Mouse (Mus musculus): ENCODE data around the gene Use1.

The Use1 gene

DNA sequence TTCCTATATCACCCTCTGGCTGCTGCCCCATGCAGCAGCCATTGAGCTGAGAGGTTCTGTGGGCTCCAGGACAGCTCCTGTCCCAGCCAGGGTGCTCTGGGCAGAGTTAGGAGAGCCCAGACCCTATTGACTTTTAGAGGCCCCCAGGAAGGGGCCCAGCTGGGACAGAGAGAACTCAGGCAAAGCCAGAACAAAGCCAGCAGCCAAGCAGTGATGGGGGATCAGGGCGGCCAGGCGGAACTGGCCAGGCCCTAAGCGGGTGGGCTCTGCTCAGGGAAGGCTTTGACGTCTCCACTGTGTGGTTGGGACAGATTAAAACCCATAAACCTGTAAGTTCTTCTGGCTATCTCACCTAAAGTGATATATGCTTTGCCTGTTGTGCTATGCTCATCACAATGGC is 12.4 kb downstream of the Use1 start:
- DNase-seq (ENCODE audit: low spot score), result no peak

GRCm38 (mm10) chr8:71379512-71380075 is 12.9 kb downstream of the Use1 start:
- no peak for DNase-seq (ENCODE audit: low spot score)

- no peak for DNase-seq (ENCODE audit: low spot score)
These were observed 13.8 kb downstream of the Use1 start for GRCm38 (mm10) chr8:71380178-71381171.

- peak; percentile 81 for DNase-seq (ENCODE audit: low spot score)
These were observed 14.8 kb downstream of the Use1 start, which contains the start of gene Nr2f6 for GRCm38 (mm10) chr8:71381421-71381970. Gene Nr2f6, minus strand, starts transcription at chr8:71381960.

DNA sequence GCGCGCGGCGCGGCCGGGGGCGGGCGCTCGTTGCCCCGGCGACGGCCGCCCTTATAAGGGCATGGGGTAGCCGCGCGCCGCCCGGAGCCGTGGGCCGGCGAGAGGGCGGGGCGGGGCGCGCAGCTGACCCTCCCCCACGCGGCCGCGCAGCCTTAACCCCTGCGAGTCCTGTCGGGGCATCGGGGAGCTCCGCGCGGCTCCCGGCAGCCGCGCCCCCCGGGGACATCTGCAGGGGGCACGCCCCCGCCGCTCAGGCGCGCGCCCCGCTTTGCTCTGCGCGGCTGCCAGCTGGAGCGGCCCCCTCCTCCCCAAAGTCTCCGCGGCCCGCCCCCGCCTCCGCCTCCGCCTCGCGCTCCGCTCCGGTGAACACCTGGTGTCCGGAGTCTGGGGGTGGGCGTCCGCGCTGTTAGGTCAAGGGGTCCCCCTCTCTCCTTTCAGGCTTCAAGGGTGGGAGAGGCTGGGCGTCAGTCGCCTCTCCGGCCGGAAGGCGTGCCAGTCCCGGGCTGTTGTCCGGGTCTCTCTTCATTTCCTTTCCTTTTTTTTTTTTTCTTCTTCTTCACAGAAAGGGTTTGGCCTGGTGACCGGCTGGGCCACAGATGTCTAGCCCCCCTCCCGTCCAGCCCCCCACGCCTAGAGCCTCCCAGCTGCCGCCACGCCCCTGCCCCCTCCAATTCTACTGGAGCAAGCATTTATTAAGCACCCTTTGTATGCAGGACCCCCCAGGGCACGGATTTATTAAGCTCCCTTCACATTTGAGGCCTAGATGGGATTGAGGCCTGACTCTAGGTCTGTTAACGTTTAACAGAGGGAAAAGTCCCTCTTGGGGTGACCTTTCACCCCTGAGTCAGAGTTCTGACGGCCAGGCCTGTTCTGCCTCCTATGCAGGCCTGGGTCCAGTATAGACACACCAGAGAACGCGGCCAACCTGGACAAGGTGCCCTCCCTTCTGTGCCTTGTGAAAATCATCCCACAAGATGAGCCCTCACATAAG is 15.6 kb downstream of the Use1 start:
- DNase-seq (ENCODE audit: low spot score), result peak; percentile 88

DNA sequence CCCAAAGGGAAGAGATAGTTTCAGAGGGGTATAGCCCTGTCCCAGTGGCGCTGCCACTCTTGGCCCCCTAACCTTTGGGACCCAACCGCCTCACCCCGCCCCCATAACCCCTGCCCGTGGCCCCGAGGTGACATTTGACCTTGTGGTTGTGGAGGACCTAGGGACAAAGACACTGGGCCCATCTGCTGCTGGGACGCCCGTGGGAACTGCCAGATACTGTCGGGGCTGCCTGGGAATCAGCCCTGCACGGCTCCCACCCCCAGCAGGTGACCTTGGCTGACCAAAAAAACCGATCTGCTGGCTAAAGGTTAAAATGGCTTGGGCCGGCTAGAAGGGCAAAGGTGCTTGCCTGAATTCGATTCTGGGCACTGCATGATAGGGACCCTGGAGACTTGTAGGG is 16.7 kb downstream of the Use1 start:
- no peak for DNase-seq (ENCODE audit: low spot score)

GRCm38 (mm10) chr8:71383860-71384259 is 17.2 kb downstream of the Use1 start:
- no peak for DNase-seq (ENCODE audit: low spot score)

- no peak for DNase-seq (ENCODE audit: low spot score)
These were observed 18.7 kb downstream of the Use1 start for GRCm38 (mm10) chr8:71385212-71385835.

GRCm38 (mm10) chr8:71388267-71388666 is 21.6 kb downstream of the Use1 start:
- DNase-seq (ENCODE audit: low spot score), result no peak

DNA sequence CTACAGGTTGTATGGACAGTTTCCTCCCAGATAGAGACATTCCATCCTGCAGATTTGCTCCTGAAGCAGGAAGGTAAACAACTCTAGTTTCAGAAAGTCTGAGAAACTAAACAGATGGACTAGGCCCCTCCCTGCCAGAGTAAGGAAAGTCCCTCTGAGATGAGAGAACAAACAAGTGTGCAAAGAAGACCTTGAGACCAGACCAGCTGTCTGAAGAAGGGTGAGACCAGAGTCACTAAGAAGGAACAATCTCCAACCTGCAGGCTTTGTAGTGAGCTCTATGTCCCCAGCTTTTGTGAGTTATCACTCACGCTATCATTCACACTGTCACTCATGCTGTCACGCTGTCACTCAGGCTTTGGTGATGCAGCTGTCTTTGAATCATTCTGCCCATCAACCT is 25.0 kb downstream of the Use1 start:
- no peak for DNase-seq (ENCODE audit: low spot score)

DNA sequence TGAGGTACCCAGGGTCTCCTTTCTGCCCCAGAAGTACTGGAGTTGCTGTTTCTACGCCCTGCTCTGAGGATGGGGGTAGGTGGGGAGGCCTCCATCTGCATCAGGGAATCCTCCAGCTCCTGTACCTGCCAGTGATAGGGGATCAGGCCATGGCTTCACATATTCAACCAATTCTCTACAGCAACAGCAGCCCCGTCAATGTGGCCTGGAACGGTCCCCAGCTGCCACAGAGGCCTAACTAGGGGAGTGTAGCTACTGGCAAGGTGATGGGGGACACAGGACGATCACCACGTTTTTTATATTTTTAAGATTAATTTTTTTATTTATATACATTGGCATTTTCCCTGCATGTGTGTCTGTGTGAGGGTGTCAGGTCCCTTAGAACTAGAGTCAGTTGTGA is 25.7 kb downstream of the Use1 start:
- DNase-seq (ENCODE audit: low spot score), result no peak

DNA sequence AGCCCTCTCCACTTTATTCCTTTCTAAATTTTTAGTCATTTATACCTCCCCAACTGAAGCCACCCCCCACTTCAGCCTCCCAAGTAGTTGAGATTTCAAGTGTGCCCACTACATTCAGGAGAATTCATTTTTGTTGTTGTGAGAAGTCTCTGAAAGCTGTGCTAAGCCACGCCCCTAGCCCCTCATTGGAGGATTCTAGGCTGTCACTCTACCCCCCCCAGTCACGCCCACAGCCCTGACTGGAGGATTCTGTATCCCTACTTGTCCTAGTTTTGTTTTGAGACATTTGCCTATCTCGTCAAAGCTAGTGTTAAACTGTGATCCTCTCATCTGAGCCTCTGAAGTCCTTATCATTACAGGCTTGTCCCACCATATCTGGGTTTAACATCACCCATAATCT is 26.2 kb downstream of the Use1 start:
- DNase-seq (ENCODE audit: low spot score), result no peak

DNA sequence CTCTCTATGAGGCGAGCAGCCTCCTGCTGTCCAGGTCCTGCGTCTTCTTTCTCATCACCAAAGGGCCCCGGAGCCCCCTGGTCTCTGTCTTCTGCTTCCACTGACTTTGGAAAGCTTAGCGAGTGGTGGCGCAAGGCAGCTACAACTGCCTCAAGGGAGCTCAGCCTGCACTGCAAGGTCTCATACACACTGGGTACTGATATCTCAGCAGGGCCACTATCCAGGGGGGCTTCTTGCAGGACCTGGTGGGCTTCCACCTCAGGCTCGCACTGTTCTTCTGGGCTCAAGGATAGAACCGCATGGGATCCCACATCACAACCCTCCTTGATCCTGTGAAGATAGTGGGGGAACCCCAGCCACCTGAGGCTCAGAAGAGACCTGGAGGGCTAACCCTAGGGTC is 27.8 kb downstream of the Use1 start:
- DNase-seq (ENCODE audit: low spot score), result no peak

- no peak for DNase-seq (ENCODE audit: low spot score)
These were observed 28.4 kb downstream of the Use1 start for GRCm38 (mm10) chr8:71395071-71395470.

- DNase-seq (ENCODE audit: low spot score), result no peak
These were observed 29.0 kb downstream of the Use1 start, which contains the start of gene Ushbp1 for GRCm38 (mm10) chr8:71395629-71396028. Gene Ushbp1, minus strand, starts transcription at chr8:71395802.

- peak; percentile 78 for DNase-seq (ENCODE audit: low spot score)
These were observed 30.1 kb downstream of the Use1 start, which contains the start of gene Babam1 for GRCm38 (mm10) chr8:71396639-71397305. Gene Babam1, plus strand, starts transcription at chr8:71396861.

DNA sequence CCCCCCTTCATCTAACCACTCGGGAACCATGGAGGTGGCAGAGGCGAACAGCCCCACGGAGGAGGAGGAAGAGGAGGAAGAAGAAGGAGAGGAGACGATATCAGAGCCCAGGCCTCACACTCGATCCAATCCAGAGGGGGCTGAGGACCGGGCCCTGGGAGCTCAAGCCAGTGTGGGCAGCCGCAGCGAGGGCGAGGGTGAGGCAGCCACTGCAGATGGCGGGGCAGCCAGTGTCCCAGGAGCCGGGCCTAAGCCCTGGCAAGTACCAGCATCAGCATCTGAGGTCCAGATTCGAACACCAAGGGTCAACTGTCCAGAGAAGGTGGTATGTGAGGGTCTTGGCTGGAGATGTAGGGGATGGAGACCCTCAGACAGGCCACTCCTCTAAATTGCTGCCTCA is 31.1 kb downstream of the Use1 start:
- DNase-seq (ENCODE audit: low spot score), result no peak

- no peak for DNase-seq (ENCODE audit: low spot score)
These were observed 34.2 kb downstream of the Use1 start for GRCm38 (mm10) chr8:71400826-71401225.

DNA sequence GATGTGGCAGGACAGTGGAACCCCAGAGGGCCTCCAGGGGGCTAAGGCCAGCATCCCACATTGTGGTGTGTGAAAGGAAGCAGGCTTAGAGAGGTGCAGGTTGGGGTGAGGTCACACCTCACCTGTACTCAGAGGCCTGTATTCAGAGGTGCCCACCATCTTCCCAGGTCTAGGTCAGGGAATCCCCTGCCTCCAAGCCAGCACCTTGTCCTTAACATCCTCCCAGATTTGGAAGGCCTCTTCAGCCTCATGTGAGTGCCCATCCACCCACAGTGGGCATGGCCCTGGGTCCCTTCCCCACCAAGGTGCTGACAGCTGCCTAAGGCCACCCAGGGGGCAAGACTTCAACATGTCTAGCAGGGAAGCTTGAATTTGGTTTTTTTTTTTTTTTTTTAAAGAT is 34.8 kb downstream of the Use1 start:
- DNase-seq (ENCODE audit: low spot score), result no peak

DNA sequence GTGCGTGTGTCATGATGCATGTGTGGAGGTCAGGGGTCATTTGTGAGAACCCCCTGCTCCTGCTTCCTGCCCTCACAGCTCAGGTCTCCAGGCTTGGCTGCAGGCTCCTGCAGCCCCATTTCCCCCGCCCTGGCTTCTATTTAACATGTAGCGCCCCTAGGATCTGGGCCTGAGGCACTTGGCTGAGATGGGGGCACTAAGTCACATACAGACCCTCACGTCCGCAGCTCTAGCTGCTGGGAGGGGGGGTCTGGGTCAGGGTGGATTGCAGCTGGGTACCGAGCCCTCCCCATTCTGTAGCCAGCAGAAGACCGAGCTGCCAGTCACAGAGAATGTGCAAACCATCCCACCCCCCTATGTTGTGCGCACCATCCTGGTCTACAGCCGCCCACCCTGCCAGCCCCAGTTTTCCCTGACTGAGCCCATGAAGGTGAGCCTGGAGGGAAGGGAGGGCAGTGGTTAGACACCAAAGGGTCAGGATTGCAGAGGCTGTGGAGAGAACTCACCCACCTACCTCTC is 35.9 kb downstream of the Use1 start:
- DNase-seq (ENCODE audit: low spot score), result no peak

Data from urinary bladder, postnatal 25 days (tissue).